Mouse (Mus musculus) CD4-positive, CD25-positive, alpha-beta regulatory T cell, adult 2 months (primary cell): ENCODE data around the gene Platr17.
A peak's percentile ranks its signal among the peaks of the same experiment; 100 is the strongest.

Experiments
- DNase-seq: peaks from one replicate; pipeline ENCODE4 v3.0.0-alpha.2; 2012; ENCODE audit warnings: low read depth, low spot score

Gene Platr17

GRCm38 (mm10) chr17:33919351-33920281 is 14.7 kb downstream of the Platr17 start:
- peak; percentile 91 for DNase-seq

GRCm38 (mm10) chr17:33920282-33921097 is 15.6 kb downstream of the Platr17 start:
- DNase-seq, result peak; percentile 92

GRCm38 (mm10) chr17:33921361-33921760 is 16.4 kb downstream of the Platr17 start:
- DNase-seq, result no peak

GRCm38 (mm10) chr17:33924577-33925283 is 19.8 kb downstream of the Platr17 start:
- peak; percentile 79 for DNase-seq

GRCm38 (mm10) chr17:33925406-33926116 is 20.6 kb downstream of the Platr17 start:
- DNase-seq, result peak; percentile 40

- peak; percentile 54 for DNase-seq
Observed at GRCm38 (mm10) chr17:33926207-33926932, 21.4 kb downstream of the Platr17 start.

- no peak for DNase-seq
Observed at GRCm38 (mm10) chr17:33928251-33928947, 23.5 kb downstream of the Platr17 start.

GRCm38 (mm10) chr17:33929371-33930279 is 24.7 kb downstream of the Platr17 start, which contains the start of gene Rgl2:
TSS of gene Rgl2 (plus strand) at chr17:33929543.
- peak; percentile 95 for DNase-seq

GRCm38 (mm10) chr17:33930280-33931158 is 25.6 kb downstream of the Platr17 start:
- DNase-seq, result peak; percentile 76

GRCm38 (mm10) chr17:33931159-33931866 is 26.4 kb downstream of the Platr17 start:
- DNase-seq, result peak; percentile 63

- DNase-seq, result no peak
Observed at GRCm38 (mm10) chr17:33931947-33932346, 27.0 kb downstream of the Platr17 start.

- DNase-seq, result no peak
Observed at GRCm38 (mm10) chr17:33932448-33932847, 27.5 kb downstream of the Platr17 start.

GRCm38 (mm10) chr17:33932970-33933369 is 28.0 kb downstream of the Platr17 start:
- DNase-seq, result no peak

- DNase-seq, result no peak
Observed at GRCm38 (mm10) chr17:33935422-33936055, 30.6 kb downstream of the Platr17 start.

GRCm38 (mm10) chr17:33936993-33937392 is 32.1 kb downstream of the Platr17 start:
- DNase-seq, result no peak

GRCm38 (mm10) chr17:33938783-33939182 is 33.8 kb downstream of the Platr17 start:
- no peak for DNase-seq
